Mouse (Mus musculus) cerebellum, postnatal 25 days (tissue): ENCODE results near the gene Krt71.
"Not testable (repeated sequence)": the region's sequence is repeated elsewhere in the genome, so short reads cannot be mapped to it uniquely, and the experiment has no call there.

ENCODE experiments used
- DNase-seq, 2 experiments: peaks; one replicate each; pipeline ENCODE4 v3.0.0; 2021; ENCODE audit warnings: mixed read lengths in 2 of 2

Krt71 gene

DNA sequence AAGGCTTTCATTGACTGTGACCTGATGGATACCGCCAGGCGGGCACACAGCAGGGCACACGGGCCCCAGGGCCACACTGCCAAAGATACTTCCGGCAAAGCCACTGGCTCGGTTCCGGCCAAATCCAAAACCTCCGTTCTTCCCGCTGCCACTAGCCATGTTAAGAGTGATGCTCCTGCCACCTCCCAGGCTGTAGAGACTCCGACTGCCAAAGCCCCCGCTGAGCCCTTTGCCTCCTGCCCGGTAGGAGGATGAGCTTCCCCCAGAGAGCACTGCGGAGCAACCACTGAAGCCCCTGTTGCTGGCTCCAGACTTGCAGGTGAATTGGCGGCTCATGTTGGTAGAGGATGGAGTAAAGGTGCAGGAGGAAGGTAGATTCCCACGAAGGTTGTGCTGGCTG, at the start of gene Krt71:
TSS of gene Krt71 (minus strand) at position 399 of the 400 bp plus-strand sequence.
- peak; percentile 76 to 77 for DNase-seq

DNA sequence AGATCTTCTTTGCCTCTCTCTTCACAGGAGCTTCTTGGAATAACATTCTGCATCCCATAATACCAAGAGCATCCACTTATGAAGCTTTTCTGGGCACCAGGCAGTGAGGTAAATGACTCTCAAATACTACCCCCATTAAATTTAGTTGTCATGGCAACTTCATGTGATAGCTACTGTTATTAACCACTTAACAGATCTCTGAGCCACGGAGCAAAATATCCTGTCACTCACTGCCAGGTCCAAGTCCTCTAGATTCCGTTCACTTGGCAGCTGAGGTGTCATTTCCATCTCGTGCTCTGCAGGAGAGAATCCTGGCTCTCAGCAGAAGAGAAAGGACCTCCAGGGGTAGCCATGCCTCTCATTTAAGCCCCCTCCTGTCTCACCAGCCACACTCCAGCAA, 48.0 kb upstream of the Krt71 start:
- DNase-seq, result no peak

DNA sequence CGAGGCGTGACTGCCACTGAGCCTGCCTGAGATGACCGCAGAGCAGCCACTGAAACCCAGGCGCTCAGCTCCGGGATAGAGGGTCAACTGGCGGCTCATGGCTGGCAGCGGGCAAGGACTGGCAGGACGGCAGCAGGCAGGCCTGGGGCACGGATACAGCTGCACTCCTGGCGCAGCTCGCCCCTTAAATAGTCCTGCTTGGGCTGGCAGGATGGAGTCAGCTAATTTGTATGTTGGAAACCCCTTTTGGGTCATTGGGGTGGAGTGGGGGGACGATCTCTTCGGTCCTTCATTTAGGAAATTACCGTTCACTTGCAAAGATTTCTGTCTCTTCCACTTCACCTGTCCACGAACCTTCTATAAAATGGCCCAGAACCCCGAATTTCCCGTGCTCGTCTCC, 43.5 kb upstream of the Krt71 start, which contains the start of gene Krt72:
TSS of gene Krt72 (minus strand) at position 101 of the 400 bp plus-strand sequence.
- DNase-seq, result no peak

DNA sequence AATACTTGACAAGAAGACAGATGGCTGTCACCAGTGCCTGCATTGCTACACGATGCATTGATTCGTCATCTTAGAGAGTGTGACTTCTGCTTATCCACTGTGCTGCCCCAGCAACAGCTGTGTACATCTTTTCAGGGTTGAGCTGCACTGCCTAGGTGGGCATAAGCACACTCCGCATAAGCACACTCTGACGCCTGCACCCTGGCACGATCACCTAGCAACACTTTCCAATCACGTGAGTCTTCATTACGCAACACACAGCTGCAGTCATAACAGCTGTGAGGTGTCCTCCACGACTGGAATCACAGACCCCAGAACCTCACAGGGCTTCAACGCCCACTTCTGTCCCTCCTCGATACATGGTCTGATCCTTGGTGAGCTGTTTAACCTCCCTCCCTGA, 30.5 kb upstream of the Krt71 start:
- no peak for DNase-seq

DNA sequence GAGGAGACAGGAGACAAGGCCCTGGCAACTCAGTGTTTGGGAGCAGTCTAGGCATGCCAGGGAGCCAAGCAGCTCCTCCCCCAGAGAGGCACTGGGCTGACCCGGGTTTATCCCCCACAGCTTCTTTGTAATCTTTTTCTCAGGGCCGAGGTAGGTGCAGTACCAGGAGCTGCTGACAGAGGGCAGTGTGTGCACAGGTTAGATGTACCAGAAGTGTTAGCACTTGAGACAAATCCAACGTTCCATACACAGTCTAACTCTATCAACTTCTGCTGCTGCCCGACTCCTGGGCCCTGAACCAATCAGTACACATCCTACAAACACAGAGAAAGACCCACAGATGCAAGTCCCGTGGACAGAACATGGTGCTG, 29.8 kb upstream of the Krt71 start:
- peak; percentile 86 to 90 for DNase-seq

DNA sequence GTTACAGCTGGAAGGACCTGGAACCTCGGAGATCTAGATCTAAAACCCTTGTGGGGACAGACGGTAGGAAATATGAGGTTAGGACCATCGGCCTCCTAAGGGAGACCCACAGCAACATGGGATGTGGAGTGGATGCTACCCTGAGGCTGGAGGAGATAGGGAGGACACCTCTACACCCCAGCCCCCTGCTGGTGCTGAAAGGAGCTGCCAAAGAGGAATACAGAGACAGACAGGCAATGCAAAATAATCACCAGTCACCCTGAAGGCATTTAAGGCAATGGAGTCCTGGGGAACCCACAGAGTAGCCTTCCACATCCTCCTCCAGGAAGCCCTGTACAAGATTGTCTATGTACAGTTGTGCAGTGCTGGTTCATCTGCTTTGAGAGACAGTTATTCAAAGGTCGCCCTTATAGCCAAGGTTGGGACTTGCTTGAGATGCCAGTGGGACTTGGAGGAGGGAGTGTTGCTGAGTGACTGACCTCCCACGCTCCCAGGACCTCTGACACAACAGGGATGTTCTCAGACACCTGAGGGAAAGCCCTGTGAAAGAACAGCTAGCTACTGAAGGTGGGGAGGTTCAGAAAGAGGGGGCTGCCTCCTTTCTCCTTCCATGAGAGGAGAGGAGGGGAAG, 29.3 kb upstream of the Krt71 start:
- DNase-seq, result no peak

DNA sequence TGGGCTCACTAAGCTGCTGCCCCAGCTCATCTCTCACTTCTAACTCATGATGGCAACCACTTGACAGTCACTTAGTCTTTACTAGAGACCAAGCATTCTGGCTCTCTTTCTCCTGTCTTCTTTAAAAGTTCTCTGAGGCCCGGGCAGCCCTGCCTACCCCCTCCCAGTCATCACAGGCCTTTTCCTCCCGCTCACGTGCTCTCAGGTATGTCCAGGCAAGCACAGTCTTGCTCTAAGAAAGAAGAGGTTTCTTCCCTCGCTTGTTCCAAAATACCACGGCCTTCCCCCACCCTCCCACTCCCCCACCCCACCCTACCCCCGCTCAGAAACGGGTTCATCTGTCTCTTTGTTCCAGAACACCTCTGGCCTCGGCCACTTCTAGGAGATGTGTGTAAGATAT, 27.3 kb upstream of the Krt71 start:
- DNase-seq, result no peak

DNA sequence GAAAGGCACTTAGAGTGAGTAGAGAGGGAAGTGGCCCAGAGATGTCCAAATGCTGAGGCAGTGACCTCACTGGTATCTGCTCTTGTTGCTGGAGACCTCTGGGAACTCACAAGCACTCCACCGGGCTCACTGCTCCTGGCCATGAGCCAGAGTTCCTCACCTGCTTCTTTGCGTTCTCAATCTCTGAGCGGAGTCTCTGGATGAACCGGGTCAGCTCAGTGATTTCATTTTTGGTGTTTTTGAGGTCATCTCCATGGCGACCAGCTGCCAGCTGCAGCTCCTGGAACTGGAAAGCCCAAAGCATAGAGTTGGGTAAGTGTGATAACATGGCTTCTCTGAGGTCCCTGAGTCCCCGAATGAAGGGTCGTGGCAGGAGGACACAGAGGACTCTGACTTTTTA, 5.1 kb downstream of the Krt71 start:
- DNase-seq, result no peak

DNA sequence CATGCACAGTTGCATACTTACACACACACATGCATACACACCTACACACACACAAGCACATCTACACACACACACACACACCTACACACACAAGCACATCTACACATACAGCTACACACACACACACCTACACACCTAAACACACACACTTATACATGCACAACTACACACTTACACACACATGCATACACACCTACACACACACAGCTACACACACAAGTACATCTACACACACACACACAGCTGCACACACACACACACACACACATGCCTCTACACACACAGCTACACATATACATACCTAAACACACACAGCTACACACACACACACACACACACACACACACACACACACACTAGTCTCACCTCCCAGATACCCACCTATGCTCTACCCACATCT, 12.3 kb downstream of the Krt71 start:
- no peak for DNase-seq

DNA sequence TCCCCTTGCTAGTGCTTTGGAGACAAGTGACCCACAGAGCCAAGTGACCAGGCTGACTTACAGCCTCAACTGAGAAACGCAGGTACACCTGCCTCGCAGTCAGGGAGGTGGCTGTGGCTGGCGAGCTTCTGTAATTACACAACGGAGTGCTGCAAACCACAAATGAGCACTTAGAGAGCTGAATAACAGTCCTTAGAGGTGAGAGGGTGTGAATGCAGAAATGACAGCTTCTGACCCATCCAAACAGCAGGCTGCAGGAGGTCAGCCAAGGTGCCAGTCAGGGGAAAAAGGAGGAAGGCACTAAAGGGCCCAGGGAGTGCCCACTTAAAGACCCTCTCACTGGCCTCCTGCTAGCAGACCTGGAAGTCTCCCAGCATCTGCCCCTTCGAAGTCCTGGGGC, 18.2 kb downstream of the Krt71 start:
- DNase-seq, result no peak

DNA sequence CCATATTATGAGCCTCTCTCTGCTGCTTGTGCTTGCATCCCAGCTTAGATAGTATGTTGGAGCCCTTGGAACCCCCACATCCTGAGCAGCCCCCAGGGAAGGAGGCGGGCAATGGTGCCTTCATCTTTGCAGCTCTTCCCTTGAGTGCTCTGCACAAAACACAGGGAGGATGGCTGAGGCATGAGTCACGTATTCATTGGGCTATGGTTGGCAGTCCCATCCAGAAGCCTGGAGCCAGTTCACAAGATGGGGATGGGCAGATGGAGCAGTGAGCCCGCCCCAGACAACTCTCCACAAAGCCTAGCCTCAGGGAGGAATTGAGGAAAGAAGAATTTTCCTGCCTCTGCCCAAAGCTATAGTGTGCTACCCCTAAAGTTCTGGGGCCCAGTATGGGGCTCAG, 27.1 kb downstream of the Krt71 start:
- DNase-seq, result no peak

DNA sequence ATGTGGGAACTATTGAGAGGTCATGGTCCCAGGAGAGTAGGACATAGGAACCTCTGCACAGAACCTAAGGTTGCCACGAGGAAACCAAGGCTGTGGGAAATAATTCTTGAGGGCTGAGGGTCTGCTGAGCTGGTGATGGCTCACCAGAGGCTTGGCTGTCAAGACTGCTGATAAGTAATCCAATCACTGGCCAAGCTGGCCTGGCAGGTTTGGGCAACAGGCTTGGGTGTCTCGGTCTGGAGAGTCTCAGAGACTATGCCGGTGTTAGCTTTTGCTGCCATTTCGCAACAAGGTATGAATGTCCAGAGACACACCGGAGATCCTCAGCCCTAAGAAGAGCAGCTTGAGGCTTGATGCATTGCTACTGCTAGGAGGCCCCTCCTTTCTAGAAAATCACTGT, 28.6 kb downstream of the Krt71 start:
- DNase-seq, result no peak

DNA sequence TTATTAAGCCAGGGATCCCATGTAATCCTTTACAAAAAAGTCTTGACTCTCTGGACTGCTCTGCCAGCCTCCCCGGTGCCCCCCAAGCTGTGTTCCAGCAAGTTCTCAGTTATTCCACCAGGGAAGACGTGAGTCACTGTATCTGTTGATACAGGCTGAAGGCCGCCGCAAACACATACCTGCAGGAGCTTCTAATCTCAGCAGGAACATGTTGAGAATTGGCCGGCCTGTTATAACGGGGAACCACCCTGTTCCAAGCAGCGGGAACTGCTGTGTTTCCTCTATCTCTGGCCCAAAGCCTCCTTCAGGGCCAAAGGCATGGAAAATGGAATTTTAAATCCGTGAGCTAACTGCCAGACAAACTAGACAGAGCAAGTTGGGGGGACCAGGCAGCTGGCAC, 29.2 kb downstream of the Krt71 start:
- peak; percentile 34 to 56 for DNase-seq

DNA sequence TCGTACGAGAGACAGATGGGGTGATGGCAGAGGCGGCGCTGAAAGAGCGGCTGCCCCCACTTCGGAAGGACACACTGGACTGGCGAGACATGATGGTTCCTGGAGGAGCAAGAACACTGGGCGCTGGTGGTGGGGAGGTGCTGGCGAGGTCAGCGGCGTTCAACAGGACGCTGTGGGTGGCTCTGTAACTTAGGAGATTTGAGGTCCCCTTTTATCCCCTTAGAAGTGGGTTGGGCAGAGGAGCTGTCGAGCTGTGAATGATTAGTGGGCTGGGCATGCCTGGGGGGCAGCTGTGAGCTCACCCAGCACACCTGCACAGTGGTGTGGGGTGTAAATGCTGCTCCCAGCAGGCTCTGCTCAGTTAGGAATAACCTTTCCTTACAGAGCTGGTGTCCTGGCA, 30.2 kb downstream of the Krt71 start, which contains the start of gene Krt5:
TSS of gene Krt5 (minus strand) at position 179 of the 400 bp plus-strand sequence.
- DNase-seq, result no peak

DNA sequence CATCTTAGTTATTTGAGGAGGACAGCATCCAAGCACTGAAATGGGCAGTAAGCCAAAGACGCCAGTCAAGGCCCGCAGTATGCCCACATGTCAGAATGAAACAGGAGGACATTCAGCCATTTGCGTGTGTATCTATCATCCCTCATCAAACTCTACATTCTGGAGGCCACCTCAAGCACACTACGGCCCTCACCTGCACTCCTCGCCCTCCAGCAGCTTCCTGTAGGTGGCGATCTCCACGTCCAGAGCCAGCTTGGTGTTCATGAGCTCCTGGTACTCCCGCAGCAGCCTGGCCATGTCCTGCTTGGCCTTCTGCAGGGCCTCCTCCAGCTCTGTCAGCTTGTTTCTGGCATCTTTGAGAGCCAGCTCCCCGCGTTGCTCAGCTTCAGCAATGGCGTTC, 34.2 kb downstream of the Krt71 start:
- DNase-seq, result peak; percentile 33 to 47

DNA sequence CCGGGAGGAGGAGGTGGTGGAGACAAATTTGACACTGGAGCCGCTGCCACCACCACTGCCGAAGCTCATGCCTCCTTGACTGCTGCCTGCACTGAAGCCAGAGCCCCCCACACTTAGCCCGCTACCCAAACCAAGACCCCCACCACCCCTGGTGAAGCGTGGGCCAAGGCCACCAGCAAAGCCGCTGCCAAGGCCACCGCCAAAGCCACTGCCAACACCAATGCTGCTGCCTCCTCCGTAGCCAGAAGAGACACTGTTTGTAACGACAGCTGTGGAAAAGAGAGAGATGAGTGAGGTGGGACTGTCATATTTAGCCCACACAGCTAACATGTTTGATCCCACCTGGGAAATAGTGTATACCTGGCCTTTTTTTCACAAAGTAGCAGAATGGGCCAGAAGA, 35.5 kb downstream of the Krt71 start:
- DNase-seq, result no peak

DNA sequence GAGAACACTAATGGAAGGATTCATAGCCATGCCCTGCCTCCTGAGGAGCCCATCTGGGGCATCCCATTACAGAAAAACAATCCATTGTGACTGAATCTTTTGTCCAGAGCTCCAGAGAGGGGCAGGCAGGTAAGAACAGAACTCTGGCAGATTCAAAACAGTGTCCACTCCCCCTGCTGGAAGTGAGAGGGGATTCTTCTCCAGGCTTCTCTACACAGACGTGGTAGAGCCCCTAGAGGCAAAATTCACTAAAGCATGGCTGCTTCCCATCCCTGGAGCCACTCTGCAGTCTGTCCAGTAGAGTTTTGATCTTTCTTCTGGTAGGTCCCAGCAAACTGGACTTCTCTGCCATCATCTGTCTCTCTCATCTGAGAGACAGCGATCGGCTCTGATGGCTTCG, 38.8 kb downstream of the Krt71 start:
- no peak for DNase-seq

DNA sequence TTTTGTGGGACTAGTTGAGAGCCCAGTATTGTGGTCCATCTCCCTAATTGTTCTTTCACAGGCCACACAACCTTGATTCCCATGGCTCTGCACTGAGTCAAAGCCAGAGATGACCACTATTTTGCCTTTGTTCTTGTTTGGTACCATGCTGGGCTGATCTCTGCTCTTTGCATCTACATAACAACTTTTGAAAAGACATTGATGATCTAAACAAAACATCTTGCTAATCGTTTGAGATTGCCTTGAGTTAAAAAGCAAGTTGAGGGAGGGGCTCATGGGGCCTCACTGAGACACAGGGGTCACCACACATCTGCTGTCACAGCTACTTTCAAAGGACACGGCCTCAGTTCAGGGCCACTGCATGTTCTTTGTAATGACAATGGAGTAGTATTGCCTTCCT, 40.5 kb downstream of the Krt71 start:
- no peak for DNase-seq

DNA sequence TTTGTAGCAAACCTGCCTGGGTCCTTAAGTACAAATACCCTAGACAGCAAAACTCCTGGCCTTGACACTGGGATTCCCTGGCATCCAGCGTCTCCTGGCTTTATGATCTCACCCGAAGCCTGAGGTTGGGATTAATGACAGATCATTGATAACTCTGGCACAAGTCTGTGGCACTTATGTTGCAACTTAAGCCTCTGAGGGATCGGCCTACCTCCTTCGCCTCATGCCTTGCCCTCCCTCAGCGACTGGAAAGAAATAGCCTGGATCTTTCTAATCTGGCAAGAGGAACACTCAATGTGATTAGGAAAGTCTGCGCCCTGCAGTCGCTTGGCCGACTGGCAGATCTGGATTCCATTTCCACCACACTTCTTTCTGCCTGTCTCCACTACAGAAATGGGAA, 43.0 kb downstream of the Krt71 start:
- DNase-seq, result no peak

DNA sequence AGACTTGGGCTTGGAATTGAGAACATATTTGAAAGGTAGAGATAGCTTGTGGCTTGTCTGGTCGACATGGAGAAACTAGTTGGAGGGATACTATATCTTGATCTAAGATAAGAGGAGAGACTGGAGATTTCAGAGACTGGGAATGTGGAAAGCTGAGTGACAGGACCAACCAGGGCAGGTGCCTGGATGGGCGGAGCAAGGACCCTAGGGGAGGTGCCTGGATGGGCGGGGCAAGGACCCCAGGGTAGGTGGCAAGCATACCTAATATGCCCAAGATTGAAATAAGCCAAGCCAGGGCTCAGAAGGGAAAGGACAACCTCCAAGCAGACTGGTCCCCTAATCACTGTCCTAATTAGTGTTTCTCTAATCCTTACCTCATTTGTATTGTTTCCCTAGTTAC, 43.7 kb downstream of the Krt71 start:
- DNase-seq, result no peak

DNA sequence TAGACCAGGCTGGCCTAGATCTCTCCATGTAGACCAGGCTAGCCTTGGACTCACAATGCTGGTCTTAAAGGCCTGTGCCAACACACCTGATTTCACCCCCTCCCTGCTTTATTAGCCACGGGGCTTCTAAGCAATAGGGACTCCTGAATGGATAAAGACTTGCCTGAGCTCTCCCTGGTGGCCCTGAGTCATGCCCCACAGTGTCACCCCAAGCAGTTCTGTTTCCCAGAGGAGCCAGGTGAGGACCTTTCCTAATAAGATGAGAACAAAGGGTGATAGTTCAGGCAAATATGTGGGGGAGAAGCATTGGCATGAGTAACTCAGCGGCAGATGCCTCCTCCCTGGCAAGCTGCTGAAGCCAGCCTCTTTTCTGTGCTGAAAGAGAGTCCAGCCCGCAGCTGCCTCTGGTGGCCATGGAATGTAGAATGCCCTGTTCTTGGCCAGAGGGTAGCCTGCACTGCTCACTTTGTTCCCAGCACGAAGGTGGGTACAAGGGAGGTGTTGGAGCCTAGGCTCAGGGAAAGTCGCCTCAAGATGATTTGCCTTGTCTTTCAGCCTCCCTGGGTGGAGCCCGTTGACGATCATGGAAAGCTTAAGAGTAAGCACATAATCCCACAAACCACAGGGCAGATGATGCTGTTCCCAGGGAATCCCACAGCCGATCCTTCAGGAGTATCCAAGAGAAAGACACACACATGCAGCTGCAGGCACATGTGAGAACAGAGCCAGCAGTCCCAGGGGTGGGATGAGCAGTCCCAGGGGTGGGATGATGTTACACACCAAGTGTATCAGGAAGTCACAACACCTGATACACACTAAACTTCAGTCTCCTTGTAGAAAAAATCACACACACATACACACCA, 45.4 kb downstream of the Krt71 start:
- no peak for DNase-seq

DNA sequence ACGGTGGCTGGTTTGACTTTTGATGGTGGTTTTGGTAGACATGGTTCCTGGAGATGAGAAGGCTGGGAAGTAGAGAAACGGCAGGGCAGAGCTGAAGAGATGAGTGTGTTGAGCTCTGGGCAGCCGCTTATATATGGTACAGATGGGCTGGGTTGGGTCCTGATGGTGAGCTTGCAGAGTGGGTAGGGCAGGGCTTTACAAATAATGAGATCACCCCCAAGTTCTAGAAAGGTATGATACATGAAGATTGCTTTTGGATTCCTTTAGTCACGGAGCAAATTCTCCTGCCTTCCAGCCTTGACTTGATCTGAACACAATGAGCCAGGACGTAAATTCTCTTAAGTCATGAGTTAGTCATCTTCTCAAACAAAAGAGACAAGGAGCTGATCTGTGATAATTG, 48.7 kb downstream of the Krt71 start, which contains the start of gene Krt6a:
TSS of gene Krt6a (minus strand) at position 101 of the 400 bp plus-strand sequence.
- DNase-seq, result no peak

DNA sequence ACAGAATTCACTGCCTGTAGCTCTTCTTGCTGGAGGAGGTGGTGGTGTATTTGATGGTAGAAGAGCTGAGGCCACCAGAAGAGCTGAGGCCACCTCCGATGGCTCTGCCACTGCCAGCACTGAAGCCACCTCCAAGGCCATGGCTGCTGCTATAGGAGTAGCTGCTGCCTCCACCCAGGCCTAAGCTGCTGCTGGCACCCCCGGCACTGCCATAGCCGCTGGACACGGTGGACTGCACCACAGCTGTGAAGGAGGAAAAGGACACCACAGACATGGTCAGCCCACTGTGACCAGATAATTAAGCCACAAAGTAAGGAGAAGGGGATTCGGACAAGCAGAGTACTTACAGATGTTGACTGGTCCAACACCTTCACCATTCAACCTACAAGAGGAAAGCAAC, 52.4 kb downstream of the Krt71 start:
- not testable (repeated sequence) for DNase-seq

DNA sequence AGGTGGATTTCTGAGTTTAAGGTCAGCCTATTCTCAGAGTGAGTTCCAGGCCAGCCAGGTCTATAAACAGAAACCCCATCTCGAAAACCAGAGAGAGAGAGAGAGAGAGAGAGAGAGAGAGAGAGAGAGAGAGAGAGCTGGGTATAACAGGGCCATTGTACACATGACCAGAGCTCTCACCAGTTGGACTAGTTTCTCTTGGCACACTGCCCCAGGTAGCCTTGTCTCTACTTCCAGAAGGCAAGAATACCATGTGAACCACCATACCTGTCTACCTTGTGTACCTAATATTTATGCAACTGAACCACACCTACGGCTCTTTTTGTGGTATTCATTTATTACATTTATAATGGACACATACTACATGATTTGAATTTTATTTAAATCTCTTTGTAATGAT, 54.7 kb downstream of the Krt71 start:
- no peak for DNase-seq
